Mouse (Mus musculus) liver, embryonic 16.5 days (tissue): ENCODE data around the gene Enkur. TPM values are rescaled to one million over a fixed set of nuclear protein-coding genes. Genes with fewer than 3 reads are reported as not detected.

Experiments
- polyA plus RNA-seq: library from polyadenylated mRNA; unstranded; fragments of >200 nt; fragmentation: Nextera tagmentation; extraction: Ambion mirVana; gene quantifications from 2 replicates; pipeline ENCODE4 v1.2.1, GENCODE M21; 2015

The Enkur gene
- polyA plus RNA-seq, 1 experiment from 2014 or later, result not detected

Other genes with a start within 250 kb of the Enkur start
- gene Arhgap21, start 236.5 kb downstream of the Enkur start, polyA plus RNA-seq, result 5.2 and 5.4 TPM in 2 replicates
- gene Thnsl1, start 359 bp upstream of the Enkur start, polyA plus RNA-seq, result 1.4 and 1.6 TPM in 2 replicates
- gene Gpr158, start 162.2 kb upstream of the Enkur start, polyA plus RNA-seq, result not detected in 2 replicates